Mouse (Mus musculus) layer of hippocampus, postnatal 10 days (tissue): ENCODE results near the gene Olig2. TPM values are rescaled to one million over a fixed set of nuclear protein-coding genes. Genes with fewer than 3 reads are reported as not detected.
"Not testable (repeated sequence)": the region's sequence is repeated elsewhere in the genome, so short reads cannot be mapped to it uniquely, and the experiment has no call there.

Experiments
- DNase-seq, 2 experiments: peaks; one replicate each; pipeline ENCODE4 v3.0.0; 2021; ENCODE audit warnings: low spot score in 2 of 2
- total RNA-seq, 2 experiments: library from RNA; stranded (reverse); gene quantifications; 2 replicates each; pipeline ENCODE4 v1.2.3; 2021

Gene Olig2
- total RNA-seq, 2 experiments from 2014 or later: 36.0 to 44.8 TPM

GRCm38 (mm10) chr16:91226038-91226882 lies 1.0 kb downstream of the Olig2 start:
- DNase-seq: peak in 1 of 2 experiments; percentile 31

GRCm38 (mm10) chr16:91226883-91227759 lies 1.9 kb downstream of the Olig2 start:
- DNase-seq: peak; percentile 19 to 41

GRCm38 (mm10) chr16:91227760-91228043 lies 2.4 kb downstream of the Olig2 start:
- DNase-seq: peak in 1 of 2 experiments; percentile 26

GRCm38 (mm10) chr16:91228238-91229071 lies 3.2 kb downstream of the Olig2 start:
- peak in 1 of 2 experiments; percentile 19 for DNase-seq

- DNase-seq: peak in 1 of 2 experiments; percentile 29
Measured at GRCm38 (mm10) chr16:91229072-91229348, 3.8 kb downstream of the Olig2 start.

GRCm38 (mm10) chr16:91229643-91230042 lies 4.4 kb downstream of the Olig2 start:
- no peak for DNase-seq

GRCm38 (mm10) chr16:91231781-91232469 lies 6.7 kb downstream of the Olig2 start:
- DNase-seq: peak; percentile 24 to 46

- no peak for DNase-seq
Measured at GRCm38 (mm10) chr16:91232470-91233240, 7.4 kb downstream of the Olig2 start.

- peak; percentile 25 to 34 for DNase-seq
Measured at GRCm38 (mm10) chr16:91233241-91233944, 8.1 kb downstream of the Olig2 start.

- DNase-seq: no peak
Measured at GRCm38 (mm10) chr16:91239024-91239423, 13.8 kb downstream of the Olig2 start.

- no peak for DNase-seq
Measured at GRCm38 (mm10) chr16:91246292-91246691, 21.0 kb downstream of the Olig2 start.

- DNase-seq: not testable (repeated sequence)
Measured at GRCm38 (mm10) chr16:91255419-91256164, 30.3 kb downstream of the Olig2 start.

GRCm38 (mm10) chr16:91258956-91259355 lies 33.7 kb downstream of the Olig2 start:
- no peak for DNase-seq

GRCm38 (mm10) chr16:91260861-91261260 lies 35.6 kb downstream of the Olig2 start:
- no peak for DNase-seq

- DNase-seq: peak; percentile 43 to 62
Measured at GRCm38 (mm10) chr16:91262467-91263220, 37.4 kb downstream of the Olig2 start.

- DNase-seq: peak; percentile 75 to 81
Measured at GRCm38 (mm10) chr16:91265972-91266371, 40.7 kb downstream of the Olig2 start.

- DNase-seq: no peak
Measured at GRCm38 (mm10) chr16:91268724-91269452, 43.6 kb downstream of the Olig2 start.
